Mouse (Mus musculus) heart, adult 11 months (tissue): ENCODE data around the gene Trim8.

ENCODE experiments used
- DNase-seq: peaks from one replicate; pipeline ENCODE4 v3.0.0; 2022

Gene Trim8

DNA sequence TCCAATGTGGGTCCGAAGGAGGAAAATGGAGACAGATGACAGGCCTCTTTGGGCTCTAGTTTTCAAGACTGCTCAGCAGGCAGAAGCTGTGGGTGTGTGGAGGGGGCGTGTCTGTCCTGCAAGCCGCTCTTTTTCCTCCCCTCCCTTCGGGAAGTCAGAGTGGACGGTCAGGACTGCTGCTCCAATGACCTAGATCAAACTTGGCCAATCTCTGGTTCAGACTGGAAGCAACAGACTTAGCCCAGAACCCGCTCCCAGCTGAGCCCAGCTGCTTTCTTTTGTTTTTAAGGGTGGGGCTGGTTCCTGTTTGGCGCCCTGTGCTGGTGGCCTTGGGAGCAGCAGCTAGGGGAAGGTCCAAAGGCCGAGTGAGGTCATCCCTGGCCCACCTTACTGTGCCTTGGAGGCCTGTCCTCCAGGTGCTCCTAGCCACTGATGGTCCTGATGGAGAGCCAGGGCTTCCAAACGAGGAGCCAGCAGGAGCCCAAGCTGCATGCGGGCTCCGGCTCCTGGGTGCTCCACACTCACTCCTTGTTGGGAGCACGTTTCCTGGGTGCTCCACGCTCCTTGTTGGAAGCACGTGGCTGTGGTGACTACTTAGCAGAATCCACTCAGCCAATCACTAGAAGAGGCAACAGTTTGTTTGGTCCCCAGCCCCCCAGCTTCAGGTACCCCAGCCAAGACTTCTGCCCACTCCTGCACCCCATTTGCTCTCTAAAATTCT, 23.3 kb downstream of the Trim8 start:
- DNase-seq = peak; percentile 99

DNA sequence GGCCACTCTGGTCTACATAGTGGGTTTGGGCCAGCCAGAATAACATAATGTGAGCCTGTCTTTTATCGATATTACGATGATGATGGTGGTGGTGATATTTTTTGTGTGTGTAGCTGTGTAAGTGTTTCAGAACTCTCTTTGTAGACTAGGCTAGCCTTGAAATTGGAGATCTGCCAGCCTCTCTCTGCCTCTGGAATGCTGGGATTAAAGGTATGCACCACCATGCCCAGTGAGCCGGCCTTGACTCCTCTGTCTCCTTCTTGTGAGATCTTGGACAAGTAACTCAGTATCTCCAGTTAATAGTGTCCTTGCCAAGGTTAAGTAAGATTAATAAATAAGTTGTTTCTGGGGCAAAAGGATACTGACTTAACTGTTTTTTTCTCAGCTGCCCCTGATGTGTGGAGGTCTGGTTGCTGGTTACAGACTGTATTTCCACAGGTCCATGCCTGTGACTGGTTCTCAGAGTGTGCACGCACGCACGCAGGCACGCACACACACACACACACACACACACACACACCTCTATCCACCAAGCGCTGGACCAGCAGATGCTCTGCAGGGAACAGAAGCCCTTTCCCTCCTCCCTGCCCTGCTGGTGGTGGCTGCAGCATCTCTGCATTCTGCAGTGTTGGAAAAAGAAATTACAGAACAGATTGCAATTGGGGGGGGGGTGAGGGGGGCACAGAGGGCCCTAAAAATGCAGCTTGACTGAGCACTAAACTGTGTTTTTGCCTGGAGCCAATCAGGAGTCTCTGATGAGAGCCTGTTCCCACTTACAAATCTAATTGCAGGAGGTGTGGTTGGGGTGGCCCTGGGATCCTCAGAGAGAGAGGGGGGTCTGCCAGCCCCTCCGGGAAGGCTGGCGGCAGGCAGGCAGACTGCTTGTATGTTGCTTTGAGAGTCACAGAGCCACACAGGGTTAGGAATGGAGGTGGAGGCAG, 24.5 kb downstream of the Trim8 start:
- peak; percentile 84 for DNase-seq

DNA sequence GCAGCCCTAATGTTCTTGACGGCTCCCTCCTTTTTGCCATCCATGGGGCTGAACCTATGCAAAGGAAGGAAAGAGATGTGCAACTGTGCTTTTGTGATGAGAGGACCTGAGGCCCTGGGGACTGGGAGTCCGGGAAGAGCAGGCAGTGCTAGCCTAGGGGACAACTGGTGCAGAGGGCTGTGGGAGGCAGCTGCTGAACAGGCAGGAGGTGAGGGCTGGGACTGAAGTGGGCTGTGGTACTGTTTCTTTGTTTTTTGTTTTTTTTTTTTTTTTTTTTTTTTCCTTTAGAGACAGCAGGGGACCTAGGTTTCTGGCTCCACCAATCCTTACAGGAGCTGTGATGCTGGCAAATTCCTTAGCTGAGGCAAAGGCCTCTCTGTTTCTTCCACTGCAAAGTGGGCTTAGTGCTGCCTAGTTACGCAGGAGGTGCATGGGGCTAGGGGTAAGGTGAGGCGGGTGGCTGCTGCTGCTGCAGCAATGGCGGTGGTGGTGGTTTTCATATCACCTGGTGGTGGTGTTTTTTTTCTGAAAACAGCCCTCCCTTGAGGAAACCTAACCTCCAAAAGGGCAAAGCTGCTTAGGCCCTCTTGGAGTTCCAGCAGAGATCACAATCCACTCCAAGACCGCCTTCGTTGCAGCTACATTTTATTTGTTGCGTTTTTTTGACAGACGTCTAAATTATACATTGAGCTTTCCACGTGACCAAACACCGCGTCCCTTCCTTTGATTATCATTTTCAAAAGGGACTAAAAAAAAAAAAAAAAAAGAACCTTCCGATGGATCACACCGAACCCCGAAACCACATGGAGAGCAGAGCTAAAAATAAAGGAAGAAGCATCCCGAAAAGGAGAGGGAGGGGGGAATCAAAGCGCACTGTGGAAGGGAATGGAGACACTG, 26.4 kb downstream of the Trim8 start:
- peak; percentile 90 for DNase-seq

DNA sequence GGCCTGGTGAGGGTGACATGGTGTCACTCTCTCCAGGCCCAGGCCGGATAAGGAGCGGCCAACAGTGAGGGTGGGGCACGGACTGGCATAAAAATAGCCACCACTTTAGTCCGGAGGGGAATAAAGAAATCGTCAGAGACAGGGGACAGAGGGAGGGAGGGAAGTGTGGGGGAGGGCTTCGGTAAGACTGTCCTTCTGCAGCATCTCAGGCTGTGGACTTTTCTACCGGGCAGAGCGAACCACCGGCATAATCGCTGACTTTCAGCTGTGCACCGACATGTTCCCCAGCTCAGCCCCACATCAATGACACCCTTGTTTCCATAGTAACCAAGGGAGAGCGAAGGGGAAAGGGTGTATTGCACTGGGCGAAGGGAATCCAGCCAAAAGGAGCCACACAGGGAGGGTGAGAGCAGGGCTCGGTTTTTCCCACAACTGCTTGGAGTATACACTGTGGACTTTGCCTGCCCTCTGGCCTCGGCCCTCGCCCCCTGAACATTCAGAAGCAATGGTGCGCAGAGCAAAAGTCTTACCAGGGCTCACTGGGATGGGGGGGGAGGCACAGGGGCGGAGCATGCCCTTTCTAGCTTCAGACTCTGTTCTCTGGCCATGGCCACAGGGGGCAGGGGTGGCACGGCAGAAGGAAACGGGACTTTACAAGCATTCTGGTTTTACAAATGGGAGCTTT, 27.2 kb downstream of the Trim8 start:
- peak; percentile 98 for DNase-seq

DNA sequence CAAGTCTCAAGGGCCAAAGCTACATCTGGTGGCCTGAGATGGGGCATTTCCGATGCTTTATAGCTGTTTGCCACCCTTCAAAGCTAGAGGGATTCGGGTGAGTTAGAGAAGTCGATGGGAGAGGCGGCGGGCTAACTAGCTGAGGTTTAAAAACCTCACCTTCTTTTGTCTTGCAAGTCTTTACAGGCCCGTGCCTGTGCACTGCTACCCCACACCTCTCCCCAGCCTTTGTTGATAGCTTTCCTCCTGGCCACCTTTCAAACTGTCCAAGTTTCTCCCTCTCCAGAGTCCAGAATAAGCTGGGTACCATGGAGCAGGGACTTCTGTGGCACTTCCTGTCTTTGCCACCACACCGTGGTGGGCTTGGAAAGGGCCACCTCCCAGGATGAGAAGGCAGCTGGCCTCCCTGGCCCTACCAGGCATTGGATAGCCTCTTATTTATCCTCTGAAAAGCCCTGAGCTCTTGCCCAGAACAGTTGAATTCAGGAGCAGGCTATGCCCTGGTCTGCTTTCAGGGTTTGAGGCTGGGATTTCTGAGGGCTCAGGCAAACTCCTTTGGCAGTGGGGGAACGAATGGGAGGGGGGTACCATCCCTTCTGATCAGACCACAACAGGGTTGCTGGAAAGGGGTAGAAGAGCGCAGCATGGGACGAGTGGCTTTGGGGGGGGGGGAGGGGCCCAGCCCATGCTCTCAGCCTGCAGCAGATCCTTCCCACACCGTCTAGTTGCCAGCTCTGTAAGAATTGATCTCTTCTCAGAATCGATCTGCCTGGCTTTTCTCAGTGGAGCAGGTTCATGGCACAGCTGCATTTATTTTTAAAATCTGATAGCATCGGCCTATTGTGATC, 28.3 kb downstream of the Trim8 start:
- peak; percentile 89 for DNase-seq

DNA sequence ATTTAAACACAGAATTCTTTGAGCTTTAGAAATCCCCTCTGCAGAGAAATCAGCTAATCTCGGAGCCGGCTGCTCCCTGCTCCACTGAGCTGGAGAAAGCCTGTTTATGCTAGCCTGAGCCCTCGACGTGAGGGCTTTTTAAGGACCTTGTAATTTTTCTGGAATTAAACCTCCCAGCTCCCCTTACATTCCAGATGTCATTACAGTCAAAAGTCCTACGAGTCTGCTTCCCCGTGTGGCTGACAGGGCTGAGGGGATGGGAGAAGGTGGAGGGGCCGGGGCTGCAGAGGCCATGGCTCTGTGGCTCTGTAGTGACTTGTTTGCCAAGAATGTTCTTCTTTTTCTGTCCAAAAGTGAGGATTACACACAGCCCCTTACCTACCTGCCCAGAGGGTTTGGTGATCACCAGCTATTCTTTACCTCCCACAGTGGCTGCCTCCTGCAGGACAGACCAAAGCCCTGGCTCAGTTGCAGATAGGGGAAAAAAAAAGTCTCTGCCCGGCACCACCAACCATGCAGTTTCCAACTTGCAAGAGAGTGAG, 29.0 kb downstream of the Trim8 start:
- DNase-seq = peak; percentile 82

DNA sequence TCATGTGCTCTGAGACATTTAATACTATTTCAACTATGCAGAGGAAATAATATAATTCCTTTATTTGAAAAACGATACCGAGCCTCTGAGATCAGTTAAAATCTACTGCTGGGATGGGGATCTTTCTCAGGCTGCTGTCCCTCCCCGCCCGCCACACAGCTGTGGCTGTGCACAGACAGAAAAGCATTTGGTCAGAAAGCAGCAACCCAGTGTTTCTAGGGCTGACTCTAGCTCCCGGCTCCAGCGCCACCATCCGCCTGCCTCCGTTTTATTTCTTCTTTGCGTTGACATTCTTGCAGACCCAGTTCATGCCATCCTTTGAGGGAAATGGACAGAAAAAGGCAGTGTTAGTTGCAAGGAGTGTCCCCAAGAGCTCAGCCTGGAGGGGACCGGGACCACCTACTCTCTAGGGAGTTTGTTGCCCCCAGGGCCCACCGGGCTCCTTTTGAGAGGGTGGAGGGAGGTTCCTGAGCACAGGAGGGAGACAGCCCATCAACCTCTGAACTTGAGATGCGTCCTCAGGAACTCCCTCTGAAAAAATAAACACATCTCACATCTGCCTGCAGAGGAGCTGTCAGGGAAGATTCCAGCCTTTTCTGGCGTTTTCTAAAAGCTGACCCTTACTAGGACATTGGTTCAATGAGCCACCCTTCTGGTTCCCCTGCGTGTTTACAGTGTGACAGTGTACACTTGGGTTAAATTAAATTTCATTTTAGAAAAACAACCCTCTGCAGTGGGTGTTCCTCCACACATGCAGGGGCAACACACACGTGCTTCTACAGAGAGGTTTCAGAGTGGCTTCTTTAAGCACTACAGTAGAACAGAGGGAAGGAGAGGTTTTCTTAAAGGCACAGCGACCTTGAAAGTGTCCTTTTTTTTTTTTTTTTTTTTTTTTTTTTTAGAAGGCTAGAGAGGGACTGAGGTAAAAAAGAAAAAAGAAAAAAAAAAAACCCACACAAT, 29.8 kb downstream of the Trim8 start:
- peak; percentile 91 for DNase-seq

DNA sequence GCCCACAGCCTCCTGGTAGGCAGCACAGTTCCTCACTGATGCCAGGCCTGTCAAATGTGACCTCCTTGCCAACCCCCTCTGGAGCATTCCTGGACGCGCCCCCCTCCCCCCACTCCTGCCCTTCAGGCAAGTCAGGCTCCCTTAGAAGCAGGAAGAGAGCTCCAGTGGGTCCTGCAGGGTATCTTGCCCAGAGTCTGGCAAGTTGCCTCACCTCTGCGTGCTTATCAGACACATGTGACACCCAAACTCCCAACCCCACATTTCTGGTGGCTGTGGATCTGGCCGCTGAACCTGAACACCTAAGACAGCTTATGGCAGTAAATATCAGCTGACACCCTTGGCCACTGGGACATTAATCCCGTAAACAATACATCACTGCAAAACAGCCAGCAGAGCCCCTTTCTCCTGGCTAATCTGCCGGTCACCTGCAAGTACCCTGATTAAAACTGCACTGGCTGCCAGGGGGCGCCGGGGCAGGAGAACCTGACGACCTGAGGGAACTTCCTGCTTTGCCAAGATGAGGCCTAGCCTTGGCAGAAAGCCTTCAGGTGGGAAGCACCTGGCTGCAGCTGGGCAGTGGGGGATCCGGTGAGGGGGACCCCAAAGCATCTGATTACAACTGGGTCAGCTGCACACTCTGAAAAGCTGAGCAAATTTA, 30.7 kb downstream of the Trim8 start:
- DNase-seq = peak; percentile 96

DNA sequence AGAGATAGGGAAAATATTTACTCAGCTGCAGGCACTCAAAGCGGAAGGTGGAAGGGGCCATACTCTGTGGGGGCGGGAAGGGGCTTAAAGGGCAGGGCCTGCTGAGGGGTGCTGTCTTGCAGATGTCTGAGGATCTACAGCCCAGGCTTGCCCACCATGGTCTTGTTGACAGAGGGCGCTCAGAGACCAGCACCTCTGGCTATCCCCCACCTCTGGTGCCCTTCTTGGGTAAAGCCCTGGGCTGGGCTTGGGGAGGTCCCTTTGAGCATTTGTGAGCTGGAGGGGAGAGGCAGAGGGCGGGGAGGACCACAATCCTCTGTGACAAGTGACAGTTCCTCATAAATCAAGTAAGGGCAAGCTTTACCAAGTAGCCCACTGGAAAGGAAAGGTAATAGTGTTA, 31.6 kb downstream of the Trim8 start:
- peak; percentile 86 for DNase-seq

DNA sequence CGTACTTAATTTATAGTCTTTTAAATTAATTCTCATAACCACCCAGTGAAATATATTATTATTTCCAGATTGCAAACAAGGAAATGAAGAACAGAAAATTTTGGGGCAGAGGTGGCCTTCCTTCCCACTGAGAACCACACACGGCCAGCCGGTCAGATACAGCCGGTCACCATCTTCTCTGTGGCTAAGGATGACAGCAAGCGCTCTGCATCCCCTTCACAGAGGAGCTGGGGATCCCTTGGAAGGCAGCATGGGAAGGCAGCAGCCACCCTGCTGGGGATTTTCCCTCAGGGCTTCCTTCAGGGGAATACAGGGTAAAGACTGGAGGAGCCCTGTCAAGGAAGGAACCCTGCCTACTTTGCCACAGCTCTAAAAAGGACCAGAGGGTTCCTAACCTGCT, 32.0 kb downstream of the Trim8 start:
- peak; percentile 77 for DNase-seq

DNA sequence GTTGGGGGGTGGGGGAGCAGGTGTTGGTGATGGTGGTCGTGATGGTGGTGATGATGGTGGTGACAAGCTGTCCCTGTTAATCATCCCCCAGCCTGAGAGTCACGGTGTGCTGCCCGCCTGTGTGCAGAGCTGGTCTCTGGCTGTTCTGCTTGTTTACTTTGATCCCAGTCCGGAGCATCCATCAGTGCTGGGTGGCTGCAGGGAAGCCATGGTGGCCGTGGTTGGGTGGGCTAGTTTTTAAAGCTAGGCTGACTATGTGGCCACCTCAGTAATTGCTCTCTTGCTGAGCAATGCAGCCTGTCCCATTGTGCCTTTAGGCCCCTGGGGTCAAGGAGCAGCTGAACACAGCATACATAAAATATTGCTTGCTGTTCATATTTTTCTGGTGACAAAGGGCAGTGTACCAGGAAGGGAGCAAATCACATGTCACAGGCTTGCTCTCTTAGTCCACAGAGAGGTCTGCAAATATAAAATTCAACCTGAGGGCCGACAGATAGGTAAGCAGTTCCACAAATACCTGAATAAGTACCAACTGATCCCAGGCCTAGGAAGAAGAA, 33.1 kb downstream of the Trim8 start:
- DNase-seq = peak; percentile 86

DNA sequence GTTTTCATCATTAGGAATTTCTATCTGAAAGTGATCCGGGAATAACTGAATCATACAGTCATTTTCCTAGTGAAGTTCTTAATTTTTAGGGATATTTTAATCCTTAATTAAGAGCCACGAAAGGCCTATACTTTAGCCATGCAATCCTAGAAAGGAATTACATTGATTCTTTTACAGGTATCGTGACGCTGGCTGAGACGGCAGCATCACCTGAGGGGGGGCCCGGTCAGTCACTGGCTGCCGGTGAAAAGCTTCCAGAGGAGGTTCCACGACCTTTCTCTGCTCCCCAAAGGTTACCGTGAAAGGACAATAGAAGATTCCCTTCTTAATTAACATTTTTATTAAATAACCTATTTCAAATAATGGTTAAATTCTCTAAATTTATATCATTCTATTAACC, 35.9 kb downstream of the Trim8 start:
- DNase-seq = peak; percentile 79

DNA sequence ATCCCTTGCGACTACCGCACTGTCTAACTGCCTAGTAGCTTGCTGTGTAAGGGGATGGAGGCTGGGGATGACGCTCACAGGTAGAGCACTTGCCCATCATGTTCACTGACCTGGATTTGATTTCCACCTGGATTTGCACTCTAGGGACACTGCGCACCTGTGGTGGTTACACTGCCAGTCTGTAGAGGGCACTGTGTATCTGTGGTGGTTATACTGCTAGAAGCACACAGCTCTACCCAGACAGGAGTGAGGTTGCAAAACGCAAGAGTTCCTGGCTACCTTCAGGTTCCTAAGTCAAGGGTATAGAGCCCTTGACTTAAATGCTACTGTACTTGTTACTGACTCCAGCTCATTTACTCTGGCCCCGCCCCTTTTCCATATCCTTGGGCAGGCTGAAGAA, 36.7 kb downstream of the Trim8 start:
- DNase-seq = no peak

DNA sequence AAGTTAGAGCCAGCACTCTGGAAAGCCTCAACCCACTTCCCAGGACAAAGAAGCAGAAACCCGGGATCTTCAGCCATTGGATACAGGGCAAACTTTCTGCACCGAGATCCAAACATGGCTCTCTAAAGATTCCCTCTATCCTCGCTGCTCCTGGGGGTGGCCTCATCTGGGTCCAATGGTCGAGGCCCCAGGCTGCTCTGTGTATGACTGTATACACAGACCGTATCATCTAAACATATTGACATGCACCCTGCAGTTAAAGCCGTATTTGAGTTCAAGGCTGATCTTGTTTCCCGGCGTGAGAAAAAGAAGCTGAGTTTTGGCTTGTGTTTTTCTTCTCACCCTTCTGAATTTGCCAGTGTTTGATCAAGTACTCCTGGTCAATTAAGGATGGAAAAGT, 41.2 kb downstream of the Trim8 start:
- no peak for DNase-seq

DNA sequence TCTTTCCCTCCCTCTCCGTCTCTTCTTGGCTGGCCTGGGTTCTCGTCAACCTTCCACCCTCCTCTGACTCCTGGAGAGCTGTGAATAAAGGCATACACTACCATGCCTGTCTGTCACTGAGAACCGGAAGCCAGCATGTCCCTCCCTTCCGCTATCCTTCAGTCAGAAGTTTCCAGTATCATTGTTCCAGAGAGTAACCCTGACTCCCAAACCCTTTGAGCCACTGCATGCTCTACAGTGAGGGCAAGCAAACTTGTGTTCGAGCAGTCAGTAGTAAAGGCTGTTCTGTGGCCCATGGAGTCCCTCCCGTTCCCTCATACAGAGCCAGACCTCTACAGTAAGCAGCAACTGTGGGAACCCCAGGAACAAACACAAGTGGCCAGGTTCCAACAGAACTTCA, 46.1 kb downstream of the Trim8 start:
- DNase-seq = peak; percentile 78

DNA sequence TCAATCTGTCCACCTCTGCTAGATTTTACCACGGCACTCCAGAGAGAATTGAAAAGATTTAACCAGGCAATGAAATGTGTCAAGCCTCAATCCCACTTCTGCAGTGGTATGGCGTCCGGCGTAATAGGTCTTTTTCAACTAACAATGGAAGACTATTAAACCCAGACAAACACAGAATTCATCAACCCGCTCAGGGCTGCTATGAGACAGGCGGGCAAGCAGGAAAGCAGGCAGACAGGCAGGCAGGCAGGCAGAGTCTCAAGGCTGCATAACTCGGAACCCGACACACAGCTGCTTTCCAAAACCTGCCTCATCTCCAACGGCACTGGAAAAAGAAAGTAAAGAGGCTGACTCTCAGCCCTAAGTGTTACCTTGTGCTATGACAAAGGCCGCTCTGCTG, 46.6 kb downstream of the Trim8 start:
- DNase-seq = no peak

DNA sequence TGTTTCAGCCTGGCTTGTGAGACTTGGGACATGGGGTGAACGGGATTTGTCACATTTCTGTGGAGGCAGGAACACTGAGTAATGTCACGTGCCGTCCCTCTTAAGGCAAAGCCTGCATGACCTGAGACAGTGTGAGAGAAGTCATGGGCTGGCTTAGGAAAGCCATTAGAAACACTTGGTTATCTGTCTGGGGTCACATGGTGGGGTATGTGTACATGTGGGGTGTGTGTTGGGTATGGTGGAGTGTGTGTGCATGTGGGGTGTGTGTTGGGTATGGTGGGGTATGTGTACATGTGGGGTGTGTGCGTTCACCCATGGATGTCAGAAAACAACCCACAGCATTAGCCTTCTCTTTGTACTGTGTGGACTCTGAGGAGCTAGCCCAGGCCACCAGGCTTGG, 48.9 kb downstream of the Trim8 start:
- DNase-seq = no peak

DNA sequence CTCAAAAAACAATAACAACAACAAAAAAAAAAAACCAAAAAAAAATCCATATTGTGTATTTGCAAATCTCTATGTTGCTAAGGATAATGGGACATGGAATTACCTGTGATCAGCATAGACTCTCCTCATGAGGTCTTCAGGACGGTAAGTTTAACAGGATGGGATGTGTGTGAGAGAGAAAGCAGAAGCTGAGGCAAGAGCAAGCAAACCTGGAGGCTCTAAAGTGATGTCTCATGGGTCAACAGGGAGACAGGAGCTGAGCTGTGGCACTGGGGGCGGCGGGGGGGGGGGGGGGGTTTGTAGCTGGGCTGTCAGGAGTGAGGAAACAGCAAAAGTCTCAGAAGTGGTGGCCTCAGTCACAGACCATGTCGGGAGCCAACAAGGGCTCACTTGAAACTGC, 51.0 kb downstream of the Trim8 start:
- no peak for DNase-seq

DNA sequence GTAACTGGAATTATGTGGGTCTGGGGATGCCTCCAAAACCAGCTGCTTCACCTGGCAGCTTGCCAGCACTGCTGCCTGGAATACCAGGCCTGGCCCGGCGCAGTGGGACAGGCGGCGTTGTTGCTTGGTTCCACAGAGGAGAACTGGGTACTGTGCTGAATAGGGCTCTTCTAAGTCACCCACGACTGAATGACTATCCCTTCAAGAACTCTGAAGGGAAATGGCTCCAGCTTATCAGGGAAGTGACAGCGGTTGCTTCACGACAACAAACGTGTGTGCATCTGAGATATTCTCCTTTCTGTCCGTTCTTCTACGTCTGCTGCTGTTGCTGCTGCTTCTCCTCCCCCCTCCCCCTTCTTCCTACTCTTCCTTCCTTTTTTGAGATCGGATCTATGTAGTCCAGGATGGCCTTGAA, 52.0 kb downstream of the Trim8 start:
- DNase-seq = no peak
